Mouse (Mus musculus): ENCODE data around the gene Adk.

DNA sequence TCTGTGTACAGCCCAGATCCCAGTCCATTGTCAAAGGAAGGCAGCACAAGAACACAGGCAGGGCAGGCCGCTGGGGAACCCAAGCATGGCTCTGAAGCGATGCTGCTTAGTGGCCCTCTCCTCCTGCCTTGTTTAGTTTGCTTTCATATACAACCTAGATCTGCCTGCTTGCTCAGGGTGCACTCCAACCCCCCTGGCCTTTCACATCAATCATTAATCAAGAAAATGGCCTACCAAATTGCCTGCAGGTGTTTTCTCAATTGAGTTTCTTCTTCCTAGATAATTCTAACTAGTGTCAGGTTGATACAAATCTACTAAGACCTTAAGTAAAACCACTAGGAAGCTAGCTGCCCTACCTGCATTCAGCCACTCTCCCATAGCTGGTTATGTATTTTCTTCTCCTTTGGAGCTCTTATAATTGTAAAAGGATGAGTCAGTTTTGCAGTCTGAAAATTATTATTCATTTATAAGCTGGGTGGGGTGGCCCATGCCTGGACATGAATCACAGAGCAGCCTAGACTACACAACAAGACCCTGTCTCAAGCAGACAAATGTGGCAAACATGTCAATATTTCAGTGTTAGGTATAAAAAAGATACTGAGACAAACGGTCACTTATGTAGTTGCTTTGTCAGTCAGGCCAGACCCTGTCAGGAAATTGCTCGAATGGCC, 35.2 kb downstream of the Adk start:
- TF ChIP-seq CTCF (IDR thresholded peaks at IDR 0.05; ENCODE audit: extremely low read depth, insufficient read depth, insufficient read length, insufficient replicate concordance), result no peak
- no peak for TF ChIP-seq POLR2A (IDR thresholded peaks at IDR 0.05; ENCODE audit: low read depth, low read length)

All from spleen, adult 2 months (tissue).